Mouse (Mus musculus) liver, adult 2 months (tissue): ENCODE results near the gene Amy1.

Experiments
- CTCF ChIP-seq: fragments of 200-500 bp; IDR thresholded peaks from 2 replicates; pipeline ENCODE4 v1.5.1; 2011; ENCODE audit warnings: low read depth, low read length, control low read depth
- POLR2A ChIP-seq: fragments of 200-500 bp; IDR thresholded peaks from 2 replicates; pipeline ENCODE4 v1.6.1; 2011; ENCODE audit warnings: low read length, control low read depth; ENCODE audit not compliant: insufficient read depth; ENCODE audit errors: extremely low read depth

- TF ChIP-seq CTCF (no peak), POLR2A (no peak)
Observed at GRCm38 (mm10) chr3:113539692-113540091, 66.8 kb downstream of the Amy1 start.
